Mouse (Mus musculus) lung, embryonic 16.5 days (tissue): Measurements from ENCODE around the gene Iba57. TPM values are rescaled to one million over a fixed set of nuclear protein-coding genes. Genes with fewer than 3 reads are reported as not detected.

Source experiments
- ATAC-seq: fragments of 200-750 bp; cut with Nextera tagmentation; 2 replicates; pipeline ENCODE4 v1.8.0; 2017; ENCODE audit warnings: low read depth, mild to moderate bottlenecking, moderate library complexity
- H3K27ac ChIP-seq: fragments of 300-500 bp; sonication (generic); 2 replicates; pipeline ENCODE4 v1.5.1; 2014; ENCODE audit warnings: mild to moderate bottlenecking, control low read depth, low read length
- H3K27me3 ChIP-seq: fragments of 300-500 bp; sonication (generic); 2 replicates; pipeline ENCODE4 v1.6.1; 2014; ENCODE audit warnings: low read depth, low read length, mixed read lengths; ENCODE audit not compliant: control insufficient read depth, insufficient read depth
- H3K36me3 ChIP-seq: fragments of 300-500 bp; sonication (generic); 2 replicates; pipeline ENCODE4 v1.6.1; 2014; ENCODE audit warnings: low read length; ENCODE audit not compliant: control insufficient read depth, insufficient read depth
- H3K4me1 ChIP-seq: fragments of 300-500 bp; sonication (generic); replicated peaks from 2 replicates; pipeline ENCODE4 v1.6.1; 2014; ENCODE audit warnings: low read length, mixed read lengths; ENCODE audit not compliant: control insufficient read depth, insufficient read depth
- H3K4me2 ChIP-seq: fragments of 300-500 bp; sonication (generic); 2 replicates; pipeline ENCODE4 v1.6.1; 2014; ENCODE audit warnings: low read depth, low read length, control low read depth
- H3K4me3 ChIP-seq: fragments of 300-500 bp; sonication (generic); 2 replicates; pipeline ENCODE4 v1.5.1; 2014; ENCODE audit warnings: mild to moderate bottlenecking, low read length, control low read depth
- H3K9ac ChIP-seq: fragments of 300-500 bp; sonication (generic); 2 replicates; pipeline ENCODE4 v1.6.1; 2014; ENCODE audit warnings: low read length, control low read depth
- H3K9me3 ChIP-seq: fragments of 300-500 bp; sonication (generic); 2 replicates; pipeline ENCODE4 v1.6.1; 2016; ENCODE audit warnings: low read length; ENCODE audit not compliant: control insufficient read depth
- WGBS: fragments of 180-500 bp; shearing (Covaris S2); extraction: QIAGEN DNeasy Blood & Tissue Kit; methylation state at CpG from one replicate; pipeline ENCODE4 v1.1.7; 2014; 5-methylcytosine and 5-hydroxymethylcytosine counted together
- polyA plus RNA-seq: library from polyadenylated mRNA; unstranded; fragments of >200 nt; fragmentation: Nextera tagmentation; extraction: Ambion mirVana; gene quantifications from 2 replicates; pipeline ENCODE4 v1.2.1, GENCODE M21; 2015

Gene Iba57
- polyA plus RNA-seq, 1 experiment from 2014 or later, result 4.6 TPM

DNA sequence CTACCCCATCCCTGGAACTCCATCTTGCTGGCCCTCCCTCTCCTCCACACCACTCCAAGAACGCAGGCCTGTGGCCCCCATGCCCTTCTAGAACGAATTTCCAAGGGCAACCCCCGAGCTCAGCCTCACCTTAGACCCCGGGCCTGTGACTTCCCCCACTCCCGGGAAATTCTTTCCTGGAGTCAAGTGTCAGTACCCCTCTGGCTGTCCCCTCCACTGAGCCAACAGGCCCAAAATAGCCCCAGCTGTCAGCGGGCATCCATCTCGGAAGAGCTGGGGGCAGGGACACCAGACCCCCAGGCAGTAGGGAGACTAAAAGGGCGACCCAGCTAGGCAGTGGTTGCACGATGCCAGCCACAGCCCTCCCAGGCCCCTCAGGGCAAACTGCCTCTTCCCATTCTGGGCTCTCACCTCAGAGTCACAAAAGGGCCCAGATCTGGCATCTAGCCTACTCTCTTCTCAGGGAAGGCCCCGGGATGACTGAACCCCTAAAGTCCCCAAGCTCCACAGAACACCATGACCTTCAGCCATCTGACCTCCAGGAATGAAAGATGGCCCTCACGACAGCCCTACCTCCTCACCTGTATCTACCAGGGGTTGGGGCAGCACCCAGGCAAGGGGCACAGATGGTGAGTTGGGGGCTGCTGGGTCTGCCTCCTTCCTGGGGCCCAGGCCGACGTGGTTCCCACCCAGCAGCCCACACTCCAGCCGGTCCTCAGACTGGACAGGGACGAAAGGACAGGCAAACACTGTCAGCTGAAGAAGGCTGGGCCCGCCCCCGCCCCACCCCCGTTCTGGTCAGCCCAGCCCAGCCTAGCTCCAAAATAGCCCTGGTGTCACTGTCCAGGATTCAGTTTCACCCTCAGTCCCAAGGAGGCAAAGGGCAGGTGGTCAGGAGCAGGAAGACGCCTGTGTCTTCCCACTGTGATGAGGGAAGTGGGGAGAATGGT is 24.7 kb downstream of the Iba57 start:
- peaks cover 3% of the 10 kb centered on the region; the same call in 1 of the 2 replicates for H3K4me1 ChIP-seq
- 47% methylated on average over 17 of the region's 19 CpGs for WGBS
- H3K36me3 ChIP-seq, result no peaks in the 10 kb centered on the region
- no peak for ATAC-seq
- H3K4me2 ChIP-seq, result no peak overlapping the region
- no peak overlapping the region for H3K4me3 ChIP-seq
- H3K27me3 ChIP-seq, result peaks cover 41% of the 10 kb centered on the region
- no peak overlapping the region for H3K27ac ChIP-seq
- no peak overlapping the region for H3K9ac ChIP-seq
- H3K9me3 ChIP-seq, result no peaks in the 10 kb centered on the region

GRCm38 (mm10) chr11:59136994-59137706 is 26.4 kb downstream of the Iba57 start:
- Histone ChIP-seq H3K4me1 (peaks cover 3% of the 10 kb centered on the region; the same call in 1 of the 2 replicates), H3K36me3 (no peaks in the 10 kb centered on the region), H3K27ac (no peak overlapping the region), H3K4me2 (no peak overlapping the region), H3K27me3 (peaks cover 51% of the 10 kb centered on the region), H3K9ac (no peak overlapping the region), H3K4me3 (no peak overlapping the region), H3K9me3 (no peaks in the 10 kb centered on the region)
- 74% methylated on average over 12 of the region's 12 CpGs for WGBS
- no peak for ATAC-seq

DNA sequence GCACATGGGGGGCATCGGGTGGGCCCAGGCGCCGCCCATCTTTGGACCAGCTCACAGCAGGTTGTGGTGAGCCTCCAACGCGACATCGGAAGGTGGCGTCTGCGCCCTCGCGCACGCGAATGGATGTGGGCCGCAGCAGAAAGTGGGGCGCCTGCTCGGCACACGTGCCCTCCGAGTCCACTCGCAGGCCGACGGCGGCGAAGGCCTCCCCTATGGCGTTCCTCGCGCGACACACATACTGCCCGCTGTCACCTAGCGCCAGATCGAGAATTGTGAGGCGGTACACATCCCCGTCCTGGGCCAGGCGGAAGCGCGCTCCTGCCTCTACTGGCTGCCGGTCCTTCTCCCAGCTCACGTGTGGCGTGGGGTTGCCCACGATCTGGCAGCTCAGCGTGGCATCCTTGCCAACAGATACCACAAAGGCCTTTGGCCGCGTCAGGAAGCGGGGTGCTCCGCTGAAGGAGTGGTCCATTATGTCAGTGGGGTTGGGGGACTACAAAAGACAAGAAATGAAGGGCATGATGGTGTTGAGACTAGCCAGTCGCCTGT is 27.6 kb downstream of the Iba57 start, which contains the start of gene Obscn:
TSS of gene Obscn (minus strand) at position 499 of the 549 bp plus-strand sequence.
- peak within 1 kb of the TSS; percentile 22; the same call in 1 of the 2 replicates for H3K4me3 ChIP-seq
- no peak within 1 kb of the TSS for H3K9ac ChIP-seq
- no peaks in the 10 kb centered on the region for H3K36me3 ChIP-seq
- 15% methylated on average over 44 of the region's 44 CpGs for WGBS
- no peaks in the 10 kb centered on the region for H3K9me3 ChIP-seq
- H3K4me2 ChIP-seq, result peak within 1 kb of the TSS; percentile 41
- H3K4me1 ChIP-seq, result 0 out of 2 replicates have a peak, but pooled peaks cover 3% of the 10 kb centered on the region
- H3K27me3 ChIP-seq, result peaks cover 51% of the 10 kb centered on the region
- no peak for ATAC-seq
- no peak within 1 kb of the TSS for H3K27ac ChIP-seq

DNA sequence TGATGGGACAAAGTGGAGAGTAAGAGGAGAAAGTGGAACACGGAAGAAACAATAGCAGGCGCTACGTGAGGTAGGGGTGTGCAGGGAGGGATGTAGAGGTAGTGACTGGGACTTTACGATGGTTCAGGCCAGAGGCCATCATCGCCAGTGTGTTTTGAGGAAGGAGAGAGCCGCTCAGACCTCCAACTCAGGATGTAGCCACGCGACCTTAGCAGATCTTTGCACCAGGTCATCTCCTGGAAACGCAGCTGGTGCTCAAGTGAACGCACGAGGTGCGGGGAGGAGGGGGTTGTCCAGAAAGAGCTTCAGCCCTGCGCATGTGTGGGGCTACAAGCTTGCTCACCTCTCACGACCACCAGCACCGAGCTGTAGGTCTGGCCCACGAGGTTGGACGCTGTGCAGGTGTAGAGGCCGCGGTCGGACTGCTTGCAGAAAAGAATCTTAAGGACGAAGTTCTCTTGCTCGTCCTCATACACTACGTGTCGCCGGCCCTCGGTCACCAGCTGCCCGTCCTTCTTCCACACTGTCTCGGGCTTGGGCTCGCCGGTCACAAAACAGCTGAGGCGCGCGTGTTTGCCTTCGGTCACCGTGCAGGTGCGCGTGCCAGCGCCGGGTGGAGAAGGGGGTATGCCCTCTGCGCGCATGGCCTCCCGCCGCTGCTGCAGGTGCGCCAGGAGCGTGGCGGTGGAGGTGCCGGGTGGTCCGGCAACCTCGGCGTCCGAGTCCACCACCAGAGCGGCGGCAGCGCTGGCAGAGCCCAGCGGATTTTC is 28.3 kb downstream of the Iba57 start:
- peak overlapping the region; percentile 22; the same call in 1 of the 2 replicates for H3K4me3 ChIP-seq
- H3K27ac ChIP-seq, result no peak overlapping the region
- 0 out of 2 replicates have a peak, but pooled peaks cover 3% of the 10 kb centered on the region for H3K4me1 ChIP-seq
- no peaks in the 10 kb centered on the region for H3K9me3 ChIP-seq
- H3K27me3 ChIP-seq, result peaks cover 51% of the 10 kb centered on the region
- H3K36me3 ChIP-seq, result no peaks in the 10 kb centered on the region
- H3K9ac ChIP-seq, result no peak overlapping the region
- 5% methylated on average over 52 of the region's 55 CpGs for WGBS
- peak overlapping the region; percentile 41 for H3K4me2 ChIP-seq
- ATAC-seq, result no peak

DNA sequence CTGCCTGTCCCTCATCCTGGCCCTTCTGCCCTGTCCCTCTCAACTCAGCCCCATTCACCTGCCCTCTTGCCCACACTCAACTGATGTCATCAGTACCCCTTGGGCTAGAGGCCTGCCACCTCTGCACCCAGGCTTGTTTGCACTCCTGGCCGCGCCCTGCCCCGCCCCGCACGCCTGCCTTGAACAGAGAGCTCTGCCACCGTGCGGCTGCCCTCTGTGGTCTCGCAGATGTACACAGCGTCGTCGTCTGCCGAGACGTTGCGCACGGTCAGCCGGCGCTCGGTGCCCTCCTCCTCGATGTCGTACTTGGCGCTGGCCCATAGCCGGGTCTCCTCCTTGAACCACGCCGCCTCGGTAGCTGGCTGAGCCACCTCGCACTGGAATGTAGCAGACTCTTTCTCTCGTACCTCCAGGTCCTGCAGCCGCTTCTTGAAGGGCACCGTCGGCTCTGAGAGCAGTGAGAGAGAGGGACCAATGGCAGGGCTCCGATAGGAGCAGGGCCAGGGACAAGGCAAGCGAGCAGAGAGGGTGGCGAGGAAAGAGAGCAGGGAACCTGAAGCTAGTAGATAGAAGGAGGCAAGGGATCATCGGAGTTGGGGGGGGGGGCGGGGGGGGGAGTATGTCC is 29.1 kb downstream of the Iba57 start:
- Histone ChIP-seq H3K4me2 (peak overlapping the region; percentile 41), H3K9me3 (no peaks in the 10 kb centered on the region), H3K36me3 (no peaks in the 10 kb centered on the region), H3K4me3 (peak overlapping the region; percentile 13; the same call in 1 of the 2 replicates), H3K9ac (no peak overlapping the region), H3K27ac (no peak overlapping the region), H3K27me3 (peaks cover 51% of the 10 kb centered on the region), H3K4me1 (0 out of 2 replicates have a peak, but pooled peaks cover 3% of the 10 kb centered on the region)
- WGBS, result 5% methylated on average over 33 of the region's 35 CpGs
- ATAC-seq, result peak; percentile 76

GRCm38 (mm10) chr11:59132065-59132464 is 31.5 kb downstream of the Iba57 start:
- Histone ChIP-seq H3K4me3 (no peak overlapping the region), H3K36me3 (no peaks in the 10 kb centered on the region), H3K9me3 (no peaks in the 10 kb centered on the region), H3K27ac (no peak overlapping the region), H3K9ac (no peak overlapping the region), H3K27me3 (peaks cover 42% of the 10 kb centered on the region), H3K4me2 (no peak overlapping the region), H3K4me1 (0 out of 2 replicates have a peak, but pooled peaks cover 3% of the 10 kb centered on the region)
- 61% methylated on average over 3 of the region's 3 CpGs for WGBS
- ATAC-seq, result no peak

DNA sequence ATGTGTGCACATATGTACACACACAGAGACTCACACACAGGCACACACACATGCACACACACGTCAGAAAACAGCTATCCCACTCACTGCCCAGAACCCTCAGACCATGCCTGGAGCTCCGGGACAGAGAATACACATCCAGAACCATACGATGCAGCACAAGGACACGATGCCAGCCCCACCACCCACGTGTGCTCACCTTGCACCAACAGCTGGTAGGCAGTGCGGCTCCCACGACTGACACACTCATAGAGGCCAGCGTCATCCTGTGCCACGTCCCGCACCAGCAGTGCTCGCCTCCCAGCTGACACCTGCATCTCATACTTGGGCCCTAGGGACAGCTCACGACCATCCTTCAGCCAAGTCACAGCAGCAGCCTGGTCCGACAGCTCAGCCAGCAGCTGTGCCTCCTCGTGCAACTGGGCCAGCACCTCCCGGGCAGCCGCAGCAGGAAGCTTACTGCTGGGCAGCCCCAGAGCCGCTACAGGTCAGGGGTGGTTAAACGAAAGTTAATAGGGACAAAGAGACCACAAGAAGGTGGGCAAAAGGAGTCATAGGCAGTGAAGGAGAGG is 32.1 kb downstream of the Iba57 start:
- no peaks in the 10 kb centered on the region for H3K9me3 ChIP-seq
- no peak overlapping the region for H3K4me3 ChIP-seq
- no peak overlapping the region for H3K4me2 ChIP-seq
- peaks cover 36% of the 10 kb centered on the region for H3K27me3 ChIP-seq
- ATAC-seq, result no peak
- WGBS, result 62% methylated on average over 18 of the region's 18 CpGs
- no peaks in the 10 kb centered on the region for H3K36me3 ChIP-seq
- H3K27ac ChIP-seq, result no peak overlapping the region
- H3K4me1 ChIP-seq, result 0 out of 2 replicates have a peak, but pooled peaks cover 3% of the 10 kb centered on the region
- H3K9ac ChIP-seq, result no peak overlapping the region

- Histone ChIP-seq H3K9me3 (no peaks in the 10 kb centered on the region), H3K27me3 (peaks cover 30% of the 10 kb centered on the region), H3K27ac (no peak overlapping the region), H3K4me1 (0 out of 2 replicates have a peak, but pooled peaks cover 3% of the 10 kb centered on the region), H3K36me3 (no peaks in the 10 kb centered on the region), H3K4me3 (no peak overlapping the region), H3K9ac (no peak overlapping the region), H3K4me2 (no peak overlapping the region)
- 67% methylated on average over 9 of the region's 9 CpGs for WGBS
- ATAC-seq, result no peak
Observed at GRCm38 (mm10) chr11:59130782-59131181, 32.8 kb downstream of the Iba57 start.
